ENCODE assay signal across 15 mouse cellular contexts in genomic region chr2:152679701-152680355, GRCm38 (mm10). TPM values are rescaled to one million over a fixed set of nuclear protein-coding genes. Genes with fewer than 3 reads are reported as not detected.
DNase-seq lines count a peak whose midpoint lies in the region; ATAC-seq and TF ChIP-seq lines count a peak whose summit lies in the region.
"Had no signal": no experiment of that assay in that cellular context is flagged by ENCODE, and none has a peak within 500 bp of the region (broad histone marks: within the 10 kb centered on the region; RNA-seq: fewer than 3 reads in every experiment).

No protein-coding gene starts in this region.

- no peak for TF ChIP-seq CTCF in layer of hippocampus, adult 2 months (conservative IDR thresholded peaks at IDR 0.05)
- TF ChIP-seq CTCF in kidney, adult 2 months (conservative IDR thresholded peaks at IDR 0.05; ENCODE audit: insufficient read depth, insufficient read length, low read depth, low read length) = no peak

- no peaks in the 10 kb centered on the region for H3K27me3 ChIP-seq in embryonic facial prominence, embryonic 13.5 days
- no peaks in the 10 kb centered on the region for H3K27me3 ChIP-seq in embryonic facial prominence, embryonic 10.5 days (replicated peaks; ENCODE audit: low read depth, poor library complexity, severe bottlenecking)
- H3K27me3 ChIP-seq in kidney, adult 2 months (replicated peaks; ENCODE audit: control insufficient read depth, insufficient read depth, low read length) = no peaks in the 10 kb centered on the region
- no peaks in the 10 kb centered on the region for H3K27me3 ChIP-seq in midbrain, embryonic 16.5 days (ENCODE audit: control insufficient read depth, insufficient read depth, low read depth, low read length)
- H3K27me3 ChIP-seq: embryonic facial prominence, embryonic 15.5 days; megakaryocyte, embryonic 14.5 days had no signal

- ATAC-seq in embryonic facial prominence, embryonic 13.5 days (ENCODE audit: insufficient number of reproducible peaks, insufficient read depth, low FRiP score, low TSS enrichment, low read depth) = no peak
- ATAC-seq in midbrain, embryonic 16.5 days = peak; percentile 54

- 0 out of 2 replicates have a peak overlapping the region, but pooled peaks have one; percentile 27 for H3K9ac ChIP-seq in embryonic facial prominence, embryonic 13.5 days
- no peak overlapping the region for H3K9ac ChIP-seq in midbrain, embryonic 16.5 days (ENCODE audit: low read depth, low read length)
- H3K9ac ChIP-seq: embryonic facial prominence, embryonic 15.5 days had no signal

- H3K27ac ChIP-seq in embryonic facial prominence, embryonic 13.5 days = no peak overlapping the region
- no peak overlapping the region for H3K27ac ChIP-seq in embryonic facial prominence, embryonic 10.5 days (replicated peaks)
- H3K27ac ChIP-seq in layer of hippocampus, adult 2 months = peak overlapping the region; percentile 63; the same call in 1 of the 2 replicates
- no peak overlapping the region; the same call in 1 of the 2 replicates for H3K27ac ChIP-seq in kidney, adult 2 months (ENCODE audit: insufficient read depth, low read depth, low read length)
- H3K27ac ChIP-seq in midbrain, embryonic 16.5 days (ENCODE audit: low read length) = peak overlapping the region; percentile 61
- H3K27ac ChIP-seq: embryonic facial prominence, embryonic 15.5 days; heart, embryonic 10.5 days had no signal

- no peak overlapping the region for H3K4me2 ChIP-seq in embryonic facial prominence, embryonic 13.5 days
- H3K4me2 ChIP-seq in midbrain, embryonic 16.5 days (ENCODE audit: low read length) = no peak overlapping the region
- H3K4me2 ChIP-seq: embryonic facial prominence, embryonic 15.5 days had no signal

- no peak for DNase-seq in embryonic facial prominence, embryonic 10.5 days (ENCODE audit: low spot score)
- no peak for DNase-seq in layer of hippocampus, adult 2 months (ENCODE audit: low spot score in 2 of 2)
- no peak for DNase-seq in layer of hippocampus, postnatal 25 days (ENCODE audit: extremely low spot score in 1 of 2, low spot score in 1 of 2)
- peak; percentile 85 for DNase-seq in kidney, adult 2 months
- no peak for DNase-seq in urinary bladder, postnatal 36 days (ENCODE audit: low spot score in 2 of 2)
- DNase-seq in natural killer cell, adult 2 months (ENCODE audit: low spot score in 2 of 2) = no peak
- DNase-seq: adrenal gland, postnatal 10 days had no signal

- no peaks in the 10 kb centered on the region for H3K9me3 ChIP-seq in embryonic facial prominence, embryonic 13.5 days
- H3K9me3 ChIP-seq in embryonic facial prominence, embryonic 10.5 days = no peaks in the 10 kb centered on the region
- no peaks in the 10 kb centered on the region for H3K9me3 ChIP-seq in midbrain, embryonic 16.5 days (replicated peaks; ENCODE audit: control insufficient read depth, low read length, poor library complexity, severe bottlenecking)
- H3K9me3 ChIP-seq: embryonic facial prominence, embryonic 15.5 days; heart, embryonic 10.5 days; megakaryocyte, embryonic 14.5 days had no signal

- no peak for TF ChIP-seq POLR2A in kidney, adult 2 months (IDR thresholded peaks at IDR 0.05; ENCODE audit: low read depth, low read length)

- no peak overlapping the region for H3K4me3 ChIP-seq in embryonic facial prominence, embryonic 13.5 days
- H3K4me3 ChIP-seq in embryonic facial prominence, embryonic 10.5 days = no peak overlapping the region
- H3K4me3 ChIP-seq in layer of hippocampus, adult 2 months = peak overlapping the region; percentile 17; the same call in 1 of the 2 replicates
- no peak overlapping the region for H3K4me3 ChIP-seq in kidney, adult 2 months (ENCODE audit: insufficient read depth, low read depth, low read length)
- H3K4me3 ChIP-seq in midbrain, embryonic 16.5 days (ENCODE audit: low read depth, low read length) = no peak overlapping the region
- H3K4me3 ChIP-seq: embryonic facial prominence, embryonic 15.5 days; heart, embryonic 10.5 days; megakaryocyte, embryonic 14.5 days had no signal

- WGBS in embryonic facial prominence, embryonic 13.5 days = 82% methylated on average over 8 of the region's 8 CpGs
- 85% methylated on average over 8 of the region's 8 CpGs for WGBS in embryonic facial prominence, embryonic 10.5 days
- 42% methylated on average over 8 of the region's 8 CpGs for WGBS in kidney, adult 2 months
- 80% methylated on average over 8 of the region's 8 CpGs for WGBS in midbrain, embryonic 16.5 days

- peaks cover 97% of the 10 kb centered on the region for H3K36me3 ChIP-seq in embryonic facial prominence, embryonic 13.5 days
- peaks cover 100% of the 10 kb centered on the region for H3K36me3 ChIP-seq in embryonic facial prominence, embryonic 10.5 days (replicated peaks)
- peaks cover 4% of the 10 kb centered on the region; the same call in 1 of the 2 replicates for H3K36me3 ChIP-seq in kidney, adult 2 months (ENCODE audit: control insufficient read depth, insufficient read depth, low read length)
- peaks cover 57% of the 10 kb centered on the region for H3K36me3 ChIP-seq in midbrain, embryonic 16.5 days (ENCODE audit: control insufficient read depth, insufficient read depth, low read length)

- peaks cover 18% of the 10 kb centered on the region for H3K4me1 ChIP-seq in embryonic facial prominence, embryonic 13.5 days
- H3K4me1 ChIP-seq in embryonic facial prominence, embryonic 10.5 days = 0 out of 2 replicates have a peak, but pooled peaks cover 2% of the 10 kb centered on the region
- peaks cover 12% of the 10 kb centered on the region; the same call in 1 of the 2 replicates for H3K4me1 ChIP-seq in kidney, adult 2 months (ENCODE audit: control insufficient read depth, insufficient read depth, low read length)
- H3K4me1 ChIP-seq in midbrain, embryonic 16.5 days (ENCODE audit: control insufficient read depth, insufficient read depth, low read length) = peaks cover 8% of the 10 kb centered on the region; the same call in 1 of the 2 replicates

RNA-seq across cellular contexts. Expression of gene Mcts2, which starts 7.0 kb away (rescaled TPM):
- polyA plus RNA-seq in embryonic facial prominence, embryonic 13.5 days (2015; fragmentation: Nextera tagmentation; extraction: Ambion mirVana) = 37.3 and 40.7 TPM in 2 replicates
- 37.6 and 40.2 TPM in 2 replicates for polyA plus RNA-seq in embryonic facial prominence, embryonic 10.5 days (2016; fragmentation: Nextera tagmentation; extraction: Ambion mirVana)
- total RNA-seq in layer of hippocampus, adult 2 months (2021) = 10 to 100 TPM; 18.8 to 20.8 TPM
- 10 to 100 TPM; 21.2 to 22.8 TPM for total RNA-seq in layer of hippocampus, postnatal 25 days (2021)
- polyA plus RNA-seq in kidney, adult 2 months (2012; rRNA removed) = 8.4 and 10.1 TPM in 2 replicates
- polyA plus RNA-seq in midbrain, embryonic 16.5 days (2015; fragmentation: Nextera tagmentation; extraction: Ambion mirVana) = 31.1 and 34.4 TPM in 2 replicates

RNA-seq across cellular contexts. Expression of gene H13, which starts 10.6 kb away (rescaled TPM):
- 123 and 125 TPM in 2 replicates for polyA plus RNA-seq in embryonic facial prominence, embryonic 13.5 days (2015; fragmentation: Nextera tagmentation; extraction: Ambion mirVana)
- polyA plus RNA-seq in embryonic facial prominence, embryonic 10.5 days (2016; fragmentation: Nextera tagmentation; extraction: Ambion mirVana) = 102 and 110 TPM in 2 replicates
- total RNA-seq in layer of hippocampus, adult 2 months (2021) = 10 to 100 TPM; 71.5 to 73.3 TPM
- total RNA-seq in layer of hippocampus, postnatal 25 days (2021) = 10 to 100 TPM; 78.4 to 81.8 TPM
- polyA plus RNA-seq in kidney, adult 2 months (2012; rRNA removed) = 129 and 161 TPM in 2 replicates
- 181 and 187 TPM in 2 replicates for polyA plus RNA-seq in midbrain, embryonic 16.5 days (2015; fragmentation: Nextera tagmentation; extraction: Ambion mirVana)

RNA-seq across cellular contexts. Expression of gene Rem1, which starts 53.1 kb away (rescaled TPM):
- polyA plus RNA-seq in embryonic facial prominence, embryonic 13.5 days (2015; fragmentation: Nextera tagmentation; extraction: Ambion mirVana) = 1.7 and 3.6 TPM in 2 replicates
- 0.40 and 0.60 TPM in 2 replicates for polyA plus RNA-seq in embryonic facial prominence, embryonic 10.5 days (2016; fragmentation: Nextera tagmentation; extraction: Ambion mirVana)
- total RNA-seq in layer of hippocampus, adult 2 months (2021) = 1 to 10 TPM in 1 of 2 experiments, under 1 TPM in 1; 0.42 to 2.0 TPM
- total RNA-seq in layer of hippocampus, postnatal 25 days (2021) = 1 to 10 TPM in 1 of 2 experiments, under 1 TPM in 1; 0.98 to 1.5 TPM
- 10.5 and 13.5 TPM in 2 replicates for polyA plus RNA-seq in kidney, adult 2 months (2012; rRNA removed)
- polyA plus RNA-seq in midbrain, embryonic 16.5 days (2015; fragmentation: Nextera tagmentation; extraction: Ambion mirVana) = 0.45 and 0.89 TPM in 2 replicates

RNA-seq across cellular contexts. Expression of gene Id1, which starts 56.2 kb away (rescaled TPM):
- polyA plus RNA-seq in embryonic facial prominence, embryonic 13.5 days (2015; fragmentation: Nextera tagmentation; extraction: Ambion mirVana) = 179 and 189 TPM in 2 replicates
- 161 and 182 TPM in 2 replicates for polyA plus RNA-seq in embryonic facial prominence, embryonic 10.5 days (2016; fragmentation: Nextera tagmentation; extraction: Ambion mirVana)
- 10 to 100 TPM; 23.5 to 25.4 TPM for total RNA-seq in layer of hippocampus, adult 2 months (2021)
- 10 to 100 TPM; 19.6 to 22.4 TPM for total RNA-seq in layer of hippocampus, postnatal 25 days (2021)
- 156 and 235 TPM in 2 replicates for polyA plus RNA-seq in kidney, adult 2 months (2012; rRNA removed)
- polyA plus RNA-seq in midbrain, embryonic 16.5 days (2015; fragmentation: Nextera tagmentation; extraction: Ambion mirVana) = 23.7 and 35.7 TPM in 2 replicates

RNA-seq across cellular contexts. Expression of gene Defb25, which starts 57.0 kb away (rescaled TPM):
- 1.3 TPM in 1 of 2 replicates, not detected in the other for polyA plus RNA-seq in embryonic facial prominence, embryonic 13.5 days (2015; fragmentation: Nextera tagmentation; extraction: Ambion mirVana)
- 0.70 TPM in 1 of 2 replicates, not detected in the other for polyA plus RNA-seq in embryonic facial prominence, embryonic 10.5 days (2016; fragmentation: Nextera tagmentation; extraction: Ambion mirVana)
- total RNA-seq in layer of hippocampus, adult 2 months (2021) = not detected
- total RNA-seq in layer of hippocampus, postnatal 25 days (2021) = not detected
- 1.0 TPM in 1 of 2 replicates, not detected in the other for polyA plus RNA-seq in kidney, adult 2 months (2012; rRNA removed)
- polyA plus RNA-seq in midbrain, embryonic 16.5 days (2015; fragmentation: Nextera tagmentation; extraction: Ambion mirVana) = not detected in 2 replicates
- total RNA-seq: adrenal gland, postnatal 10 days; left cerebral cortex, postnatal 36 days had no signal
- polyA plus RNA-seq: heart, embryonic 10.5 days; liver, embryonic 16.5 days; testis, adult 2 months had no signal

Comparison
In these comparisons a context has a peak if more than half of its experiments do, and no peak if none do; other contexts are left out.
1. H3K27ac ChIP-seq: peak in layer of hippocampus, adult 2 months (single experiment) and midbrain, embryonic 16.5 days (single experiment); none in embryonic facial prominence, embryonic 13.5 days (single experiment), embryonic facial prominence, embryonic 10.5 days (single experiment) and kidney, adult 2 months (single experiment).